10 mouse cellular contexts compared by ENCODE assay signal in genomic region chr2:167747164-167747843, GRCm38 (mm10). TPM values are rescaled to one million over a fixed set of nuclear protein-coding genes. Genes with fewer than 3 reads are reported as not detected.
A peak's percentile ranks its signal among the peaks of the same experiment; 100 is the strongest.
DNase-seq lines count a peak whose midpoint lies in the region; ATAC-seq lines count a peak whose summit lies in the region.
"Had no signal": no experiment of that assay in that cellular context is flagged by ENCODE, and none has a peak within 500 bp of the region (broad histone marks: within the 10 kb centered on the region; RNA-seq: fewer than 3 reads in every experiment).

No protein-coding gene starts in this region.

- peaks cover 20% of the 10 kb centered on the region for H3K4me1 ChIP-seq in forebrain, embryonic 13.5 days
- H3K4me1 ChIP-seq in liver, embryonic 13.5 days (replicated peaks) = peaks cover 24% of the 10 kb centered on the region
- H3K4me1 ChIP-seq in neural tube, embryonic 15.5 days = 0 out of 2 replicates have a peak, but pooled peaks cover 11% of the 10 kb centered on the region

- DNase-seq in lung, adult 18-20 months = peak; percentile 51 to 58
- no peak for DNase-seq in lung, postnatal 25 days (ENCODE audit: low spot score)
- DNase-seq in liver, embryonic 13.5 days = peak; percentile 44
- no peak for DNase-seq in cerebellum, adult 11 months
- no peak for DNase-seq in cerebellum, postnatal 14 days
- DNase-seq in kidney, adult 9 months = no peak
- DNase-seq: thymus, adult 2 months had no signal

- H3K9me3 ChIP-seq in forebrain, embryonic 13.5 days (replicated peaks) = no peaks in the 10 kb centered on the region
- no peaks in the 10 kb centered on the region for H3K9me3 ChIP-seq in liver, embryonic 13.5 days (replicated peaks)
- no peaks in the 10 kb centered on the region for H3K9me3 ChIP-seq in neural tube, embryonic 15.5 days (replicated peaks)

- H3K27ac ChIP-seq in forebrain, embryonic 13.5 days = peak overlapping the region; percentile 67
- H3K27ac ChIP-seq in liver, embryonic 13.5 days = peak overlapping the region; percentile 23; the same call in 1 of the 2 replicates
- H3K27ac ChIP-seq in neural tube, embryonic 15.5 days (replicated peaks) = 0 out of 2 replicates have a peak overlapping the region, but pooled peaks have one; percentile 6
- H3K27ac ChIP-seq: left cerebral cortex, adult 2 months had no signal

- H3K9ac ChIP-seq in forebrain, embryonic 13.5 days = no peak overlapping the region
- H3K9ac ChIP-seq in liver, embryonic 13.5 days = peak overlapping the region; percentile 36
- no peak overlapping the region for H3K9ac ChIP-seq in neural tube, embryonic 15.5 days (replicated peaks)

- 0 out of 2 replicates have a peak, but pooled peaks have one; percentile 21 for ATAC-seq in forebrain, embryonic 13.5 days
- peak; percentile 80 for ATAC-seq in liver, embryonic 13.5 days (ENCODE audit: low read depth)
- ATAC-seq in neural tube, embryonic 15.5 days (ENCODE audit: low FRiP score) = no peak

- no peaks in the 10 kb centered on the region for H3K36me3 ChIP-seq in forebrain, embryonic 13.5 days (ENCODE audit: poor library complexity, severe bottlenecking)
- H3K36me3 ChIP-seq in liver, embryonic 13.5 days = no peaks in the 10 kb centered on the region
- H3K36me3 ChIP-seq in neural tube, embryonic 15.5 days = no peaks in the 10 kb centered on the region

- no peak overlapping the region for H3K4me2 ChIP-seq in forebrain, embryonic 13.5 days
- peak overlapping the region; percentile 21; the same call in 1 of the 2 replicates for H3K4me2 ChIP-seq in liver, embryonic 13.5 days
- no peak overlapping the region for H3K4me2 ChIP-seq in neural tube, embryonic 15.5 days

- WGBS in forebrain, embryonic 13.5 days = 55% methylated on average over 13 of the region's 13 CpGs
- WGBS in liver, embryonic 13.5 days (ENCODE audit: insufficient replicate concordance) = 39% methylated on average over 13 of the region's 13 CpGs
- WGBS in neural tube, embryonic 15.5 days = 68% methylated on average over 13 of the region's 13 CpGs

- no peaks in the 10 kb centered on the region for H3K27me3 ChIP-seq in forebrain, embryonic 13.5 days
- H3K27me3 ChIP-seq in liver, embryonic 13.5 days = no peaks in the 10 kb centered on the region
- no peaks in the 10 kb centered on the region for H3K27me3 ChIP-seq in neural tube, embryonic 15.5 days (replicated peaks)

- no peak overlapping the region for H3K4me3 ChIP-seq in forebrain, embryonic 13.5 days
- no peak overlapping the region for H3K4me3 ChIP-seq in liver, embryonic 13.5 days (replicated peaks)
- no peak overlapping the region for H3K4me3 ChIP-seq in neural tube, embryonic 15.5 days (replicated peaks)
- H3K4me3 ChIP-seq: left cerebral cortex, adult 2 months had no signal

RNA-seq across cellular contexts. Expression of gene Tmem189, which starts 57.7 kb away (rescaled TPM):
- polyA plus RNA-seq in forebrain, embryonic 13.5 days (2015; fragmentation: Nextera tagmentation; extraction: Ambion mirVana) = 22.1 and 24.0 TPM in 2 replicates
- 16.1 and 17.1 TPM in 2 replicates for polyA plus RNA-seq in liver, embryonic 13.5 days (2015; fragmentation: Nextera tagmentation; extraction: Ambion mirVana)
- polyA plus RNA-seq in neural tube, embryonic 15.5 days (2015; fragmentation: Nextera tagmentation; extraction: Ambion mirVana) = 41.4 and 44.1 TPM in 2 replicates

RNA-seq across cellular contexts. Expression of gene Cebpb, which starts 58.6 kb away (rescaled TPM):
- 0.11 and 0.14 TPM in 2 replicates for polyA plus RNA-seq in forebrain, embryonic 13.5 days (2015; fragmentation: Nextera tagmentation; extraction: Ambion mirVana)
- 6.3 and 7.4 TPM in 2 replicates for polyA plus RNA-seq in liver, embryonic 13.5 days (2015; fragmentation: Nextera tagmentation; extraction: Ambion mirVana)
- 2.5 and 3.4 TPM in 2 replicates for polyA plus RNA-seq in neural tube, embryonic 15.5 days (2015; fragmentation: Nextera tagmentation; extraction: Ambion mirVana)

Comparison
In these comparisons a context has a peak if more than half of its experiments do, and no peak if none do; other contexts are left out.
1. DNase-seq: peak in lung, adult 18-20 months (2 of 2) and liver, embryonic 13.5 days (single experiment); none in lung, postnatal 25 days (single experiment), cerebellum, adult 11 months (single experiment), cerebellum, postnatal 14 days (0 of 2) and kidney, adult 9 months (single experiment).
2. H3K27ac ChIP-seq: peak in every context shown above with its lines; median percentile 67 in forebrain, embryonic 13.5 days; 23 in liver, embryonic 13.5 days; 6 in neural tube, embryonic 15.5 days.